Mouse (Mus musculus): ENCODE results near the gene Srsf3.
"Not testable (repeated sequence)": the region's sequence is repeated elsewhere in the genome, so short reads cannot be mapped to it uniquely, and the experiment has no call there.

Gene Srsf3

DNA sequence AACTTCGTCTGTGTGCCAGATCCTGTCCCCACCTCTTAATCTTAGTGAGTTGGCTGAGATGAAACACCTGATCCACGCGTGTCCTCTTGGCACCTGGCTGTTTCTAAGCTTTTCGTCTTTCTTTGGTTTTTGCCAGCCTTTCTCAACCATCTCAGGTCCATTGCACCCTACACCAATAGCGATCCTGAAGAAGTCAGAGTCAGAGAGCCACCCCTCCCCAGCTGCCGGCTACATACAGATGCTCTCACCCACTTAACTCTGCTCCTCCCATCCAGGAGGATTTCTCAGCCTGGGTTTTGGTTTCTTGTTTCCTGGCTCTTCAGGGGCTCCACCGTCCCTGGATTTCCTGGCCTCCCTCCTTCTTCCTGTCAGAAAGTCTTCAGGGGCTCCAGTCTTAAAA is 13.0 kb upstream of the Srsf3 start:
- DNase-seq: no peak

DNA sequence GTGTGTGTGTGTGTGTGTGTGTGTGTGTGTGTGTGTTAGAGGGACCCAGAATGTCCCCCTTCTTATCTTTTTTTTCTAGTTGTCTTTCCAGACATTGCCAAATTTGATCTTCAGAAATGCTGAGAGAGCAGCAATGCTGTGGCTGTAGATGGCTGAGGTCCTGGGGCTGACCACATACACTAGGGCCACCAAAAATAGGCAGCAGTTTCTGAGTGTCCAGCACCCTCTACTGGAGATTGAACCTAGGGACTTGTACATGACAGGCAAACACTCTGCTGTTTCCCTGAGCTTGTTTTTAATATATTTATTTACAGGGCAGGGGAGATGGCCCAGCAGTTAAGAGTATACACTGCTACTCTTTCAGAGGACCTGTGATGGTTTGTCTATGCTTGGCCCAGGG is 12.0 kb upstream of the Srsf3 start:
- peak; percentile 59 for DNase-seq

DNA sequence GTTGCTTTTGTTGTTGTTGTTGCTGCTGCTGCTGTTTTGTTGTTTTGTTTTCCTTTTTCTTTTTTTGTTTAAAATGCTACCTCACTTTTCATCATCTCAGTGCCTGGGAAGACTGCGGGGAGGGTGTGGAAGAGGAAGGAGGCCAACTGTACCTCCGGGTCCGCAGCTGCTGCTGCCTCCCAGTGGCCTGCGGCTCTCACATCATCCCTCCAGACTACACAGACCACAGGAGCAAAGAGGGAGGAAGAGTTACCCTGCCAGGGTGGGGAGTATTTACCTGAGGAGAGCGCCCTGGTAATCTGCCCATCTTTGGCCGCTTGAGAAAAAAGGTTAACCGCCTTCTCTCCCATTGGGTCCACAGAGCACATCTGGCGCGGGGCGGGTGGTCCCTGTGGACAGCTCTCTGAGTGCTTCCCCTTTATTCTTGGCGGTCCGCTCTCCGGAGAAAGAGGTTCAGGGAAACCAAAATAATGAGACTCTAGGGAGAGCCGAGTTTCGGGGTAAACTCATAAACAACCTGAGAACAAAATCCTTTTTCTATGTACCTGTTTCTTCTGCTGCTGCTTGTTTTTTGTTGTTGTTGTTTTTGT is 10.1 kb upstream of the Srsf3 start:
- DNase-seq: peak; percentile 44

DNA sequence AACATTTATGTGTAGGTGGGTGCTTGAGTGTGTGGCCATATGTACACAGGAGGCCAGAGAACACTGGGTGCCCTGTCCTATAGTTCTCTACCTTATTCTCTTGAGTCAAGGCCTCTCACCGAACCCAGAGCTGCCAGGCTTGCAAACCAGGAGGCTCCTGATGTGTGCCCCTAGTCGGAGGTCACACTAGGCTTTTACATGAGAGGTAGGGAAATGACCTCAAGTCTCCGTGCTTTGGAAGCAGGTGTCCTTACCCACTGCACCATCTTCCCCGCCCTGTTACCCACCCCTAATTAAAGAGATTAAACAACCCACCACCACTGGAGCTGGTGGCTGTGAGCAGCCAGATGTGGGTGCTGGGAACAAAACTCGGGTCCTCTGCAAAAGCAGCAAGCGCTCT is 9.1 kb upstream of the Srsf3 start:
- DNase-seq: no peak

DNA sequence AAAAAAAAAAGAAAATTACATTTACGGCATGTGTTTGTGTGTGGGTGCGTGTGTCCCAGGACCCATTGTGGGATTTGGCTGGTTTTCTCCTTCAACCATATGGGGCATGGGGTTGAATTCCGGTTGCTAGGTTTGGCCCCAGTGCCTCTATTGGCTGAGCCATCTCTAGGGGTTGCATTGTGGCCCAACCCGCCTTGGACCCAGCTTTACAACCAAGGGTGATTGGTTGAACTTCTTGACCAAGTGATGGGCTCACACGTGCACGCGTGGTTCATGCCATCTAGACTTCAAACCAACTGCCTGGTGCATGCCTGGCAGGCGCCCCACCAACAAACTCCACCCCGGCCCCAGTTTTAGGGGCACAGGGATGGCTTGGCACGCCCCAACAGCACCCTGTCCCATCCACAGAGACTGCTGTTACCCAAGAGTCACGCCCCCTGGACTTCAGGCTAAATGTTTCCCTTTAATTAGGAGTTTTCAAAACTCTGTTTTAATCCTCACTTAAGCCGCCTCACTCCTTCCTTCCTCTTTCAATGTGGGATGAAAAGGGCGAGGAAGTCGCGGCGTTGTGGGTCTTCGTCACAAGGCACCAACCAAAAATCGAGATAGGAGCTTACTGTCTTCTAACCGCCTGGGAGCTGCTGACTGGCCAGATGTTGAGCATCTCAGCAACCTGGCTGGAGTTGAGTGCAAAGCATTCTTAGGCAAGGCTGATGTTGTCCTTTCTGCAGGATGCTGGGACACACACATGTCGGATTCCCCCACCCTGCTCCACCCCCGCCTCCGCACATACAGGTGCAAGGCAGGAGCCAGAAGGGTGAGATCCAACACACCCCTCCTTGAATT is 8.2 kb upstream of the Srsf3 start:
- no peak for DNase-seq

DNA sequence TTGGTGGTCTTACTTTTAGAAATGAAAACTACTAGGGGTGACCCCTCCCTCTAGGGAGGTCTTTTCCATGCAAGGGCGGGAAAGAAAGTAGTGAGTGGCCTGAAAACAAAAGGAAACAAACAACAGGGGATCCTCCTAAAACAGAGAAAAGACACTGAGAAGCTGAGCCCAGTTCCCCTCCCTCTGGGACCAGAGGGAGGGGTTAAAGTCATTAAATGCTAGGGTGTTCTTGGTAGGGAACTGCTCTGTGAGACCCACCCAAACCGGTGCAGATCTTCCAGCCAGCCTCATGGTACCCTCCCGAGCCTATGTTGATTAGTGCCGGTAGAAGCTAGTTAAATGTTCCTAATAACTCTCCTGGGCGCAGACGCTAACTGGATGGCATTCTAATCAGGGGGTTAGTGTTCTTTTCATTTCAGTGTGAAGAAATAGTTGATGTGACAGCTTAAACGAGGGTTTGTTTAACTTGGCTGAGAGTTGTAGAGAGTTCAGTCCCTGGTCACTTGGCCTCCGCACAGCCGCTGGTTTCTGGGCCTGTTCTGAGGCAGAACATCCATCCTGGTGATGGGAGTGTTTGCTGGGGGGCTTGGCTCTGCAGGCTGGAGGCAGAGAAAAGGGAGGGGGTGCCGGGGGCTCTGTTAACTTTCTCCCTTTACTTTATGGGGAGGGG is 7.4 kb upstream of the Srsf3 start:
- peak; percentile 35 for DNase-seq

DNA sequence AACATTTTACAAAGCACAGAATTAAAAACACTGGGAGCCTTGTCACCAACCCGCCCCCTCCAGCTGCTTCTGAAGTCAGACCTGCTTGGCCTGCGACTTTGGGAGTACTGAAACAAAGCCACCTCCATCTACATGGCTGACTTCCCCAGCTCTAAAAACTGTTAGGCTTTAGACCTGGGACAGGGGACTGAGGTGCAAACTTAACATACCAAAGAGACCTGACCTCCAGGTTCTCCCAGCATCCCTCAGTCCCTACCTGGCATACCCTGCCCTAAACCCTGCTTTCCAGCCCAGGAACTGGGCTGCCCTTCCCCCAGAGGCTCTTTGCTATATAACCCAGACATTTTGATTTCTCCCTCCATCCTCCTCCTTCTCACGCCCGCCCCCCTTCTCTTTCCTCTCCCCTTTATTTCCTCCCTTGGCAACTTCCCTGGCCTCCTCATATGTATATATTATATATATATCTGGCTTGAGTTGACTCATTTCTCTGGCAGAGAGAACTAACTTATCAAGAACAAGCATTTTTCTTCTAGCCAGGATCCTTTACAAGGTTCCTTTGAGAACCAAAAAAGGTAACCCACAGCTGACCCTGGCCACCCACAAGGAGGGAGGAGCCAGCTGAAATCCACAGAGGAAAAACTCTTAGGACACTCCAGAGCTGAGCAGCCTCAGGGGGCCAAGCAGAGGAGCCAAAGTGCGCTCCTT is 5.6 kb upstream of the Srsf3 start:
- DNase-seq: no peak

DNA sequence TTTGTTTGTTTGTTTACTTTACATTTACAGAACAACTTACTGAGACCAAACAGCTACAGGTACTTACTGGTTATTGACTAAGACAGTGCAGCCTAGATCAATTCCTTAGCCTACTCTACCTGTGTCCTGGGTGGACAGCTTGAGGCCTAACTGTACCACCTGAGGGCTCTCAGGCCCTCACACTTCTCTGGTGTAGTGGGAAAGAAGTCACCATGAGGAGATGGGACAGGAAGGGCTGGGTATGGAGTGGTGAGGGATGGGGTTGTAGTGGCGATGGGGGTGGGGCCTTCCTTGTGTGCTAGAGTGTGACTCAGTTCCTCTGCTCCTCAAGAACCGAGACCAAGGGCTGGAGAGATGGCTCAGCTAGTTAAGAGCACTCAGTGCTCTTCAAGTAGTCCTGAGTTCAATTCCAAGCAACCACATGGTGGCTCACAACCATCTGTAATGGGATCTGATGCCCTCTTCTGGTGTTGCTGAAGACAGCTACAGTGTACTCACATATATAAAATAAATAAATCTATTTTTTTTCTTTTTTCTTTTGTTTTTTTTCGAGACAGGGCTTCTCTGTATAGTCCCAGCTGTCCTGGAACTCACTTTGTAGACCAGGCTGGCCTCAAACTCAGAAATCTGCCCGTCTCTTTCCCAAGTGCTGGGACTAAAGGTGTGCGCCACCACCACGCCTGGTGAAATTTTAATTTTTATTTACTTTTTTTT is 1.9 kb upstream of the Srsf3 start:
- no peak for DNase-seq

DNA sequence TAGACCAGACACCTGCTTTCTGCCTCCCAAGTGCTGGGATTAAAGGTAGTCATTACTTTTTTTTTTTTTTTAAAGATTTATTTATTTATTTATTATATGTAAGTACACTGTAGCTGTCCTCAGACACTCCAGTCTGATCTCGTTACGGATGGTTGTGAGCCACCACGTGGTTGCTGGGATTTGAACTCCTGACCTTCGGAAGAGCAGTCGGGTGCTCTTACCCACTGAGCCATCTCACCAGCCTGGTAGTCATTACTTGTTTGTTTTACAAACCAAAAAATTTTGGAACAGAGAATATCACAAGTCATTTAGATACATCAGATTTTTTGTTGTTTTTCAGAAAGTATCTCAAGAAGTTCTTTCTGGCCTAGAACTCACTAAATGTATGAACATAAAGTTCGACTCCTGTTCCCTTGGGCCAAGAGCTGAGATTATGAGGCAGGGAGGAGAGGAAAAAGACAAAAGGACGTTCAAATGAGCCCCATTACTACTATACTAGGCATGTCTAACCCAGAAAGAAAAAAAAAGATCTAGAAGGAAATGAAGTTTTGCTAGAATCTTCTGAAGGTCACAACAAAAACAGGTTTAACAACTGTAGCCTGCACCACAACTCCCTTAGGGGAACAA is 1.2 kb upstream of the Srsf3 start:
- DNase-seq: not testable (repeated sequence)

DNA sequence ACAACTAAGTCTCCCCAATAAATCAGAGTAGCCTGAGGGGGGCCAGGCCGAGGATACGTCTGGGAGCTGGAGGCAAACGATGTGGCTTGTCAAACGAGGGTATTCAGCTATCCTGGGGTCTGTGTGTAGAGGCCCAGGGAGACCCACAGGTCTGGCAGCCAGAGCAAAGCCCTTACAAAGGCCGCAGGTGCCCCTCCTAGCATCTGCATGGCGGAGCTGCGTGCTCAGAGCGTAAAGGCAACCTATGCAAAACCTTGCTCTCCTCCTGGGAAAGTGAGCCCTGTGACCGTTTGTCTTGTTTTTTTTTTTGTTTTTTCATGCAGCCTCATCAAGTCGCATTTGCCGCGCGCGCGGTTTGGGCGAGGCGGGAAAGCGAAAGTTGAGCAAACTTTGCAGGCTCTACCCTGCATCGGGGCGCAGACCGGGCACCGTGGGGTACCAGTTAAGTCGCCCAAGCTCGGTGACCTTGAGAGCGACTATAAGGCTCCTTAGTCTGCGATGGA is 606 bp upstream of the Srsf3 start:
- DNase-seq: peak; percentile 55

DNA sequence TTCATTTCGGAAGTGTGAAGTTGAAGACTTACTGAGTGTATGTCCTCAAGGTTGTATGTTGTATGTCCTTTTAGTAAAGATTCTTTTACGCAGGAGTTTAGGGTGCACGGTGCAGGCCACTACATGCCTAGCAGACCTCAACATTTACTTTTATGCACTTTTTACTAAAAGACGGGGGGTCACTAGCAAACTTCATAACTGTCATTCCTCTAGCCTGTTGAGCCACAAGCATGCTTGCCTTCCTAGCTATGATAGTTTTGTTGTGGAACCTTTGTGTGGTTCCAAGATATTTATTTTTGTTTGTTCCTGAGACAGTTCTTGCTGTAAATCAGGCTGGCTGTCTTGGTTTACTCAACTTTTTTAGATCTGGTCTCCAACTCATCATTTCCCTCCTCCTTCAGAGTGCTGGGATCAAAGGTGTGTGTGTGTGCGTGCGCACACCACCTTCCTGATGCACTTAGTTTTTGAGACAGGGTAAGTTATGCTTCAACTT is 1.2 kb downstream of the Srsf3 start:
- no peak for DNase-seq

DNA sequence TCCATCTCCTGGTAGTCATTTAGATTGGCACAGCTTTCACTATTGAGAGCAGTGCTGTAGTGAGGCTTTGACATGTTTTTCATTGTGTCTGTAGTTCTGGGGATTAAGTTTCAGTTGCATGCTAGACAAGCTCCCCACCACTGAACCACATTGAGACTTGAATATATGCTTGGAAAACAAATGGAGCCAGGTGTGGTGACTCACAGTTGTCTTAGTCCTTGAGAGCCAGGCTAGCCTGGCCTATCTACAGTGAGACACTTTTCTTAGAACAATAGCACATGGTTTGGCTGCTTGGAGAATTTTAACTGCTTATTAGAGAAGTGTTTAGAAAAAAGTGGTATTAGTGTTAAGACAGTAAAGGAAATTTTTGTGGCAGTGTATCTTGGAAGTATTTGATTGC is 1.8 kb downstream of the Srsf3 start:
- DNase-seq: no peak

DNA sequence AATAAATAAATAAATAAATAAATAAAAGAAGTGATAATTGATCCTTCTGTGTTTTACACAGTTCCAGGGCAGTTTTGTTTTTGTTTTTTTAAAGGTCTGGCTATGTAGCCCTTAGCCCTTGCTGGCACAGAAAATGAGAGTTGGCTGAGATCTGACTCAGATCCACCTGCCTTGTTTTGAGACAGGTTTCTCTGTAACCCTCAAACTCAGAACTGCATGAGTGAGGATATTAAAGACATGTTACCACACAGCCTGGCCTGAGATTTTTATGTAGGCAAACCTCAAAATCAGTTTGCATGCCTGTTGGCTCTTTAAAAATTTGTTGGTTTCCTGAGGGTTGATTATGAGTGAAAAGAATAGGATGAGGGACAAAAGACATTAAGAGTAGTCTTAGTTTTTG is 3.1 kb downstream of the Srsf3 start:
- no peak for DNase-seq

DNA sequence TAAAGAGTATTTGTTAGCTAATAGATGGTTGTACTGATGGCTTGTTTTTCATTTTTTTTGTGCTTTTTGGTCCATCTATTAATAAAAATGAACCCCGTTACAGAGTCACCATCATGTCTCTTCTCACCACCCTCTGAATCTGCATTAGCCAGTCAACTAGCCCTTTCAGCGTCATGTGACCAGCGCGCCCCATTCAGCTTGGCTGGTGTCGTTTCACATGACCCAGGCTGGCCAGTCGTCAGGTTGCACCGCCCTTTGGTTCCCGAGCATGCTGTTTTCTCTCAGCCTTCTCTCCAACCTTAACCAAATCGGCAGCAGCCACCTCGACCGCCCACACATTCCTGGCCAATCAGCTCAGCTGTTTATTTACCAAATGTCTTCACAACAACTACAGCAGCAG is 6.9 kb downstream of the Srsf3 start:
- DNase-seq: no peak

DNA sequence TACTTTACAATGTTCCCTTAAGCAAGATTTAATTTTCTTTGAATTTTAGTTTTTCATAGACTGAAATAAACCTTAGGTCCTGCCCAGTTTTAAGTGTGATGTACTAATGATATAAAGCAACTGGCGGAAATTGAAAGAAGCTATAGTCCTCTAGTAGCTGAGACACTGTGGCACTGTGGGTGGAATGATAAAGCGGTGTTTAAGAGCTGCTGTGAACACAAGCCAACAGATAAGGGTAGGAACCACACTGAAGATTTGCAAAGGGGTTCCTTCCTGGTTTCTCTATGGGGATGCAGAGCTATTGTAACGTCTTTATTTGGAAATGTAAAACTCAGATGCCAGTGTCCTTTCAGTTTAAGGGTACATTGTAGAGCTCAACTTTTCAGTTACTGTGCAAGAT is 9.2 kb downstream of the Srsf3 start:
- DNase-seq: not testable (repeated sequence)

DNA sequence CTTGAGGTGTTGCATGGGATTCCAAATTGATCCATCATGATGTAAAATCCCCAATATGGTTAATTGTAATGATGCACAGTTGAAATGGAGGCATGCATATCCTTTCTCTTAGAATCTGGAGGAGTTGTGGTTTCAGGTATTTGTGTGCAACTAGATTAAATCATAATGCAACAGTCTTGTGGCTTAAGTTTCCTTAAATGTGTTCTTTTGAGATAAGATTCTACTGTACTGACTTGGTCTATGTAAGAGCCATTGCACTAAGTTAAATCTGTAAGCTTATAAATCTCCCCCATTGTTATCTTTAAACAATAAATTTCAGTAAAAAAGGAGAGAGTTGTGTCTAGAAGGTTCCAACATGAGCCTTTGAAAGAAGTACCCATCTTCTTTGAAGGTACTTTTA is 10.1 kb downstream of the Srsf3 start:
- DNase-seq: no peak

DNA sequence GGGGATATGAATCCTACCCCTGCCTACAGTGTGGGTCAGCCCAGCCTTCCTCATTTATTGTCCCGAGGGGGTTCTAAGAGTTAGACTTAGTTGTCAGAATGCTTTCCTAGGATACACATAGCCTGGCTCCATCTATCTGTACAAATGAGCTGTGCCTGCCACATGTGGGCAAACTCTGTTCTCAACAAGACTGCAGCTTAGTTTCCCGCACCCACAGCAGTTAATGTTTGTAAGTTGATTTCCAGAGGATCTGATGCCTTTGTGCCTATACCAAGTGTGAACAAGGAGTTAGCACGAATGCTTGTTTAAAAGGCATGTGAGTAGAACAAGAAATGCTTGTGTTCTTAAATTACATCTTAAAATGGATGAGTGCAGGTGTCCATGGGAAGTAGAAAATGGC is 11.2 kb downstream of the Srsf3 start:
- DNase-seq: no peak

DNA sequence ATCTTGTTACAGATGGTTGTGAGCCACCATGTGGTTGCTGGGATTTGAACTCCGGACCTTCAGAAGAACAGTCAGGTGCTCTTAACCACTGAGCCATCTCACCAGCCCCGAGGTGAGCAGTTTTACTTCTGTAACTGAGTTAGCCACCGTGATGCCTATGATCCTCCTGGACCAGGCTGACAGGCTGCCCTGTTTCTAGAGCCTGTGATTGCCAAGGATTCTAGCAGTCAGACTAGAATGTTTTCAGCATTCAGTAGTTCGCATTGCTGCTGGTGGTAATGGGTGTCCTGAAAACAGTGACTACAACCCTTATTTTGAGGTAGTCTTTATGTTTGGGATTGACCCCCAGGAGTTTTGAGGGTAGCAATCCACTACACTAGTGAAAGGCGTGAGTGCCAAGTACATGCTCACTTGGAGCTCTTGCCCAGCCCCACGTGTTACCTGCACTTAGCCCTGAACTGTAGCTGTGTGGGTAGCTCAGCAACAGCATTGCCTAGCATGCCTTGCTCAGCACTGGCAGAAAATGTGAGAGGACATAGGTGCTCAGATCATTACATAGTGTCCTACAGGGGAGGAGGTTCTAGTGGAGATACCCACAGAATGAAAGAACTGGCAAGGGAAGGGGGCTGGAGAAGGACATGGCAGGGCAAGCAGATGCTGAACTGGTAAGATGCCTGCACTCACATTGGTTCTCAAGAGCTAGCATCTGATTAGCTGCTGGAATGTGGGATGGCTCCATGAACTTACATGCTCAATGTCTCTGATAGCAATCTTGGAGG is 11.9 kb downstream of the Srsf3 start:
- no peak for DNase-seq

DNA sequence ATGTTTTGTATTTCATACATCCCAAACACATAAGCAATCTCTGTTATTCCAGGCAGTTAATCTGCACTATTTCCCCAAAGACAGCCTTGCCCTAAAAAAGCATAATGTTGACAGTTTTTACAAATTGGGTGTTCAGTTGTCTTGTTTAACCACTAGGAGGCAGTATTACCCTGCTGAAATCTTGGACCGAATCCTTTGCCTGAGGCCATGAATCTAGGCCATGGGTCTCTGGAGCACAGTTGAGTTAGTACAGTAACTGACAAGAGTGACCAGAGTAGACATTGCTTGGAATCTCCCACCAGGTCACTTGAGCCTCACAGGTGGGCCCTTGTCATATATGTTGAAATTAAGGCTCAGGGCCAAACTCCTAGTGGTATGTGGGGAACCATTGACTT is 12.5 kb downstream of the Srsf3 start:
- DNase-seq: peak; percentile 39

DNA sequence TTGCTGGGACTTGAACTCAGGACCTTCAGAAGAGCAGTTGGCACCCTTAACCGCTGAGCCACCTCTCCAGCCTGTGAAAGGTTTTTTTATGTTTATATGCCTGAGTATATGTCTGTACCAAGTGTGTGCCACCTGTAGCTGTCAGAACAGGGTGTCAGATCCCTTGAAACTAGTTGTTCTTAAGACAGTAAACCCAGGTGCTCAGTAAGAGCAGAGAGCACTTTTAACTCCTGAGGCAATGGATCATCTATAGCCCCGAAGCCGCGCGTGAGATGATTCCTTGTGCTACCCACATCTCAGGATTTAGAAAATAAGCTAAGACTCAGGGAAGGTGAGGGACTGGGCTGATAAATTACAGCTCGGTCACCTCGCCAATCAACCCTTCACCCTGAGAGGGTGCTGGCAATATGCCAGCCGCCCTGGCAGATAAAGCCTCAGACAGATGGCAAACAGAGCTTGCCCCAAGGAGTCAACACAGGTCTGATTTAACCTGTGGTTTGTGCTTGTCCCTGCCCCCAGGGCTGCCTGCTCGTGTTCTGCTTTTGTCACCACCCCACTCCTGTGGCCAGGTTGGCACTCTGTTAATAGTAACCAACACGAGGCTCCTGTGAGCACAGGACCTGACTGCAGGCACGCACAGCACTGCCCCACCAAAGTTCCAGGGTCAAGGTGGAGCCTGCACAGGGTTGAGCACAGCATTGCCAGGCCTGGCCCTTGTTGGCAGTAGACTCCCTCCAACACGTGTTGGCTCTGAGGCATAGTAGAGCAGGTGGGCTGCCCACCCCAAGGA is 13.5 kb downstream of the Srsf3 start:
- DNase-seq: peak; percentile 73

Measured in lung, postnatal 36 days (tissue).